Mouse (Mus musculus): ENCODE measurements around the gene Lemd1. TPM values are rescaled to one million over a fixed set of nuclear protein-coding genes. Genes with fewer than 3 reads are reported as not detected.

Lemd1 gene
- polyA plus RNA-seq, 1 experiment from 2014 or later: 0.79 TPM

DNA sequence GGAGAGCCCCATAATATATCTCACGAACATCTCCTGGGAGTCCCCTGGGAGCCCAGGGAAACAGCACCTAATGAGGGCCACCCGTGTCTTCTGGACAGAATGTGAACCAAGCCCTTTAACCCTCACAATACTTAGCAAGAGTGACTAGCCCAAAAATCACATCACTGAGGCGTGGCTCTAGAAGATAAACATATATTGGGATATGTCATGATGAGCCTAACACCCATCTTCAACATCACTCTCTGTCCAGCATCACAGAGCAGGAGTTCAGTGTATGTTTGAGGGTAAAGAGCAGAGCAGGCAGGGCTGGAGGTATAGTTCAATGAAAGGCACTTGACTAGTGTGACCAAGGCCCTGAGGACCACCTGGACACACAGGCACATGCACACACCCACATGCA, 38.4 kb downstream of the Lemd1 start, which contains the start of gene Gm10188:
TSS of gene Gm10188 (minus strand) at position 101 of the 400 bp plus-strand sequence.
- Histone ChIP-seq H3K27ac (replicated peaks) (no peak within 1 kb of the TSS), H3K4me2 (replicated peaks) (no peak within 1 kb of the TSS), H3K27me3 (no peaks in the 10 kb centered on the region; the same call in 1 of the 2 replicates), H3K9me3 (replicated peaks) (no peaks in the 10 kb centered on the region), H3K4me1 (no peaks in the 10 kb centered on the region), H3K4me3 (replicated peaks) (no peak within 1 kb of the TSS), H3K36me3 (no peaks in the 10 kb centered on the region), H3K9ac (no peak within 1 kb of the TSS)
- ATAC-seq (ENCODE audit: insufficient number of reproducible peaks, low FRiP score, low TSS enrichment, low read depth): no peak
- WGBS: 80% methylated on average over 3 of the region's 3 CpGs

DNA sequence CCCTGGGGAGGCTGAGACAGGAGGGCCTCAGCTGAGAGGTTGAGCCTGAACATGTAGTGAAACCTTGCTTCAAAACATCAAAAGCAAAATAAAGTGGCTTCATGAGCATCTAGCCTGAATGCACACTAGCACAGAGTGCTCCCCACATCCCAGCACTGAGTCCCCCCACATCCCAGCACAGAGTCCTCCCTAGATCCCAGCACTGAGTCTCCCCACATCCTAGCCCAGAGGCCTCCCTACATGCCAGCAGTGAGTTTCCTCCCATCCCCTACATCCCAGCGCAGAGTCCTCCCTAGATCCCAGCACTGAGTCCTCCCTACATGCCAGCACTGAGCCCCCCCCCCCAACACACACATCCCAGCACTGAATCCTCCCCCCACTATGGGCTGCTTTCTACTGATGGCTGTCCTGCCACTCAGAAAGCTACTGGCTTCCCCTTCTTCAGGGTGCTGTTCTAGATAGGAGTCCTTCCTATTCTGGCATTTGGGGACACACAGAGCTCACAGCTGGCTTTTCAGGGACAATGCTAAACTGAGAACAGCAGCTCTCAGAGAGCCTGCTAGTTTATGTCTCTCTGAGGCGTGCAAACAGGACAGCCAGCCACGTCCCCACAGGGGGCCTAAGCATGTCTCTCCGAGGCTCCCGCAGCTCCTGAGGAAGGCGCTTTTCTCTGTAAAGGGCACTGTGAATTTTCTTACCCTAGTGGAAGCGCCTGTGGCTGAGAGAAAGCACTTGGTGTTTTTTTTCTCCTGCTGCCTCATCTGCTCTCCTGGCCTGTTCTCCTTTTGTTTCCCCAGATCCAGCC, 40.4 kb downstream of the Lemd1 start:
- Histone ChIP-seq H3K9me3 (replicated peaks) (no peaks in the 10 kb centered on the region), H3K4me3 (replicated peaks) (no peak overlapping the region), H3K4me2 (replicated peaks) (no peak overlapping the region), H3K27ac (replicated peaks) (no peak overlapping the region), H3K9ac (no peak overlapping the region), H3K4me1 (no peaks in the 10 kb centered on the region), H3K27me3 (no peaks in the 10 kb centered on the region; the same call in 1 of the 2 replicates), H3K36me3 (no peaks in the 10 kb centered on the region)
- 39% methylated on average over 7 of the region's 7 CpGs for WGBS
- no peak for ATAC-seq (ENCODE audit: insufficient number of reproducible peaks, low FRiP score, low TSS enrichment, low read depth)

DNA sequence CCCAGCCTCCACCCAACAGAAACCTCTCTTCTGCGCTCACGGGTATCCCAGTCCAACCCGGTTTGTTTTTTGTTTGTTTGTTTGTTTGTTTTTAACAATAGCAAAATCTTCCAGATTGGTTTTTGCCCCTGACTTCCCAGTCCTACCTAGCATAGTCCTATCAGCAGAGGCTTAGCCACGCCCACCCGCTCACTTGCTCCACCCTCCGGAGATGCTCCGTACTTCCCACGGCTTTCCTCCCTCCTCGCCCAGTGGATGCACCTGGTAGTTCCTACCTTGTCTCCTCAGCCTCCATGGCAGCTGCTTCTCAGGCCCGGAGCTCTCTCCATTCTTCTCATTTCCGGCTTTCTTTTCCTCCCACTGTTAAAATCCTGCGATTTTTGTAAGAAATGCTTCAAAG, 42.3 kb downstream of the Lemd1 start:
- H3K4me1 ChIP-seq: no peaks in the 10 kb centered on the region
- H3K27ac ChIP-seq (replicated peaks): no peak overlapping the region
- WGBS: 24% methylated on average over 12 of the region's 12 CpGs
- H3K9me3 ChIP-seq (replicated peaks): no peaks in the 10 kb centered on the region
- H3K4me2 ChIP-seq (replicated peaks): no peak overlapping the region
- ATAC-seq (ENCODE audit: insufficient number of reproducible peaks, low FRiP score, low TSS enrichment, low read depth): no peak
- no peaks in the 10 kb centered on the region for H3K36me3 ChIP-seq
- no peak overlapping the region for H3K9ac ChIP-seq
- H3K27me3 ChIP-seq: no peaks in the 10 kb centered on the region; the same call in 1 of the 2 replicates
- H3K4me3 ChIP-seq (replicated peaks): no peak overlapping the region

DNA sequence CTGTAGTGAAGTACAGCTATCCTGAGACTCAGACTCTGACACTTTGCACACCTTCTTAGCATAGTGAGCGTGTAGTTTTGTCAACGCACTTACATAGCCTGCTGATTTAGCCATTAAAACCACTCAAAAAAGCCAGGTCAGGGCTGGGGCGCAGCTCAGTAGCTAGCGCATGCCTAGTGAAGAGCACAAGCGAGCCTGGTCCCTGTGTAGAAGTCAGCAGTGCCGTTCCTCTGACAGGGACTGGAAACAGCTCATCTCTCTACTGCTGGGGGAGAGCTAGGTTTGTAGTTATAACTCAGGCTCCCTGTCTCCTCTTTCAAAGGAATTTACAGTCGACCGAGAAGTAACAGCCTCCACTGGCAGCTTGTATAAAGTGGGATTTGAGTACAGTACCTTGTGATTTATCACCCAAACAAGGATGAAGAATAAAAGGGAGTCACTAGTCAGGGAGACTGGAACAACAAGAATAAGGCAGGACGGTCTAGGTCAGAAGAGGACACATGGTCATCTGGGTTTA, 43.6 kb downstream of the Lemd1 start:
- Histone ChIP-seq H3K36me3 (no peaks in the 10 kb centered on the region), H3K4me2 (replicated peaks) (no peak overlapping the region), H3K4me1 (no peaks in the 10 kb centered on the region), H3K9ac (no peak overlapping the region), H3K9me3 (replicated peaks) (no peaks in the 10 kb centered on the region), H3K27me3 (no peaks in the 10 kb centered on the region; the same call in 1 of the 2 replicates), H3K27ac (replicated peaks) (no peak overlapping the region), H3K4me3 (replicated peaks) (no peak overlapping the region)
- ATAC-seq (ENCODE audit: insufficient number of reproducible peaks, low FRiP score, low TSS enrichment, low read depth): no peak
- WGBS: 67% methylated on average over 9 of the region's 9 CpGs

DNA sequence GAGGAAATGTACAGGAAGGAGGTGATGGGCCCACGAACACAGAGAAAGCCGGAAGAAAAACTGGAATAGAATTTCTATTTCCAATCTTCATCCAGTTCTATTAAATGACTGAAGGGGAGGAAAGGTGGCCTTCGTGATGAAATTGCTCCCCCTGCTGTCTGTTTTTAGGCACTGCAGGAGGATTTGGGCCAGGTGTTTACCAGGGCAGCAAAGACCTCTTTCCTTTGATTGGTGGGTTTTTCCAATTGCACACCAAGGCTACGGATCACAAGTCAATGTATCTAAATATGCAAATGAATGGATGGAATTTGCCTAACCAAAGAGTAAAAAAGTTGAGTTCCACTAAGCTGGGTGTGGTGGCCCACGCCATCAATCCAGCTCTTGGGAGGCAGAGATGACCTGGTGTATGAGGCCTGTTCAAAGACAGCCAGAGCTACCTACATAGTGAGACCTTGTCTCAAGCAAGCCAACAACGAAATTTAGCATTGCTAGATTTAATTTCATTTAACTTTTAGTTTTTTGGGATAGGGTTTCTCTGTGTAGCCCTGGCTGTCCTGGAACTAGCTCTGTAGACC, 46.4 kb downstream of the Lemd1 start:
- ATAC-seq (ENCODE audit: insufficient number of reproducible peaks, low FRiP score, low TSS enrichment, low read depth): no peak
- no peaks in the 10 kb centered on the region for H3K9me3 ChIP-seq (replicated peaks)
- no peaks in the 10 kb centered on the region for H3K4me1 ChIP-seq
- H3K36me3 ChIP-seq: no peaks in the 10 kb centered on the region
- H3K27ac ChIP-seq (replicated peaks): no peak overlapping the region
- H3K4me3 ChIP-seq (replicated peaks): no peak overlapping the region
- H3K9ac ChIP-seq: no peak overlapping the region
- no peak overlapping the region for H3K4me2 ChIP-seq (replicated peaks)
- no peaks in the 10 kb centered on the region; the same call in 1 of the 2 replicates for H3K27me3 ChIP-seq
- WGBS: 18% methylated on average over 6 of the region's 6 CpGs

DNA sequence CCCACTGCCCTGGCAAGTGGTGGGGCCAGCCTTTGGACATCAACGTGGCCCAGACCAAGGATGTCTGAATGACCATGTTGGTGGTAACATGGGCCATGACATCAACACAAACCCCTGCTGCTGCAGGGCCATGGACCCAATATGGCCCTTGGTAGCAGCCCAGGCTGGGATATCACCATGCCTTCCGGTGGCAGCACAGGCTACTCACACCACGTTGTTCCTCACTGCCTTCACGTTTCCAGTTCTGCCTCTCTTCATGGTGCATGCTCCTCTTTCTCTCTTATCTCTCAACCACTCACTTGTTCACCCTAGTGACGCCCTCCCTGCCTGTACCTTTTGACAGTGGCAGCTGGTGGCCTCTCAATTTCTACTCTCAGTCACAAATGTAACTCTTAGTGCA, 53.8 kb downstream of the Lemd1 start:
- Histone ChIP-seq H3K4me3 (replicated peaks) (no peak overlapping the region), H3K36me3 (no peaks in the 10 kb centered on the region)
- ATAC-seq (ENCODE audit: insufficient number of reproducible peaks, low FRiP score, low TSS enrichment, low read depth): no peak

DNA sequence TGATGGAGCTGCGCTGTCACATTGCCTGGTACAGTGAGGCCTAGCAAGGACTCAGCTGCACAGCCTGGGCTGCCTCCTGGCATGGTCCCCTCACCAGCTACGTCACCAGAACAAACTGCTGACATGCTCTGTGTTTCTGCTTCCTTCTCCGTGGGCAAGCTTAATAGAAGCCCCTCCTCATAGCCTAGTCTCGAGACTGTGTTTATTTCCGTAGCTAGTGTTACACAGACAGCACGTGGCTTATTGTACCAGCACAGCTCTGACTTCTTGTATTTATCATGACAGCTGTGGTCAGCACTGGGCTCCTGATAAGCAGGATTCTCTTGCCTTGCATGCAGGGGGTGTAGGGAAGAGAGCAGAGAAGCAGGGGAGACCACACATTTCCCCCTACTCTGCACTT, 54.9 kb downstream of the Lemd1 start:
- H3K9ac ChIP-seq: no peak overlapping the region
- H3K27me3 ChIP-seq: no peaks in the 10 kb centered on the region
- H3K9me3 ChIP-seq (replicated peaks): no peaks in the 10 kb centered on the region
- no peak overlapping the region for H3K4me2 ChIP-seq (replicated peaks)
- no peak for ATAC-seq (ENCODE audit: insufficient number of reproducible peaks, low FRiP score, low TSS enrichment, low read depth)
- no peak overlapping the region for H3K27ac ChIP-seq (replicated peaks)
- no peaks in the 10 kb centered on the region for H3K4me1 ChIP-seq
- 45% methylated on average over 6 of the region's 6 CpGs for WGBS
- no peak overlapping the region for H3K4me3 ChIP-seq (replicated peaks)
- no peaks in the 10 kb centered on the region for H3K36me3 ChIP-seq

More for the DNA sequence above, 53.8 kb downstream of the Lemd1 start:
- H3K27ac ChIP-seq (replicated peaks): no peak overlapping the region
- WGBS: 74% methylated on average over 5 of the region's 5 CpGs
- no peak overlapping the region for H3K4me2 ChIP-seq (replicated peaks)
- no peaks in the 10 kb centered on the region for H3K27me3 ChIP-seq
- no peaks in the 10 kb centered on the region for H3K4me1 ChIP-seq
- no peak overlapping the region for H3K9ac ChIP-seq
- H3K9me3 ChIP-seq (replicated peaks): no peaks in the 10 kb centered on the region

DNA sequence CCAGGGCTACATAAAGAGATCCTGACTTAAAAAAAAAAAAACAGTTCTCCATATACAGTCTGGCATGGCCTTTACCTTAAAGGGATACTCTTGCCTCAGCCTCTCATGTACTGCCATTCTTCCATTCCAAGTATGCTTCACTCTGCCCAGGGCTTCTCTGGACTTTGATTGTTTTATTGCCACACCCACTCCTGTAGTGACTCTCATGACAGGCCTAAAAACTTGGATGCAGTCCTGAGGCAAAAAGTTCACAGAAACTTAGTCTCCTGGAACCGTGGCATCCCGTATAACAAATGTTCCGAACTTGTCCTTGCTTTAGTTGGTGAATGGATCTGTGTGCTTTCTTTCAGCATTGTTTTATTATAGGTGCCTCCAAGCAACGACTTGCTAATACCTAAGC, 55.4 kb downstream of the Lemd1 start:
- no peak overlapping the region for H3K27ac ChIP-seq (replicated peaks)
- H3K36me3 ChIP-seq: no peaks in the 10 kb centered on the region
- no peaks in the 10 kb centered on the region for H3K9me3 ChIP-seq (replicated peaks)
- H3K9ac ChIP-seq: no peak overlapping the region
- H3K4me2 ChIP-seq (replicated peaks): no peak overlapping the region
- H3K4me1 ChIP-seq: no peaks in the 10 kb centered on the region
- no peaks in the 10 kb centered on the region for H3K27me3 ChIP-seq
- no peak overlapping the region for H3K4me3 ChIP-seq (replicated peaks)
- WGBS: 87% methylated on average over 4 of the region's 4 CpGs
- no peak for ATAC-seq (ENCODE audit: insufficient number of reproducible peaks, low FRiP score, low TSS enrichment, low read depth)

DNA sequence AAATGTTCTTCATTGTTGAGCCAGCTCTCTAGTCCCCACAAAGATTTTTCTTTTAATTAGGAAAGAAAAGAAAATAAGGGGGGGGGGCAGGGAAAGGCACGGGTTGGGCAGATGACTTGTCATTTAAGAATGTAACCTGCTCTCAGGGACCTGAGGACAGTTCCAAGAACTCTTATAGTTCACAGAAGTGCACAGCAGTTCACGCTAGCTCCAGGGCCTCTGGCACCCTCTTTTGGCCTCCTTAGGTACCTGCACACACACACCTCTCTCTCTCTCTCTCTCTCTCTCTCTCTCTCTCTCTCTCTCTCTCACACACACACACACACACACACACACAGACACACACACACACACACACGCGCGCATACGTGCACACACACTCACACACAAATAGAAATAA, 63.2 kb downstream of the Lemd1 start:
- H3K27ac ChIP-seq (replicated peaks): no peak overlapping the region
- no peaks in the 10 kb centered on the region for H3K36me3 ChIP-seq
- no peak overlapping the region for H3K4me3 ChIP-seq (replicated peaks)
- H3K4me1 ChIP-seq: no peaks in the 10 kb centered on the region
- H3K4me2 ChIP-seq (replicated peaks): no peak overlapping the region
- WGBS: 85% methylated on average over 6 of the region's 6 CpGs
- no peaks in the 10 kb centered on the region for H3K27me3 ChIP-seq
- no peak for ATAC-seq (ENCODE audit: insufficient number of reproducible peaks, low FRiP score, low TSS enrichment, low read depth)
- no peak overlapping the region for H3K9ac ChIP-seq
- H3K9me3 ChIP-seq (replicated peaks): no peaks in the 10 kb centered on the region

DNA sequence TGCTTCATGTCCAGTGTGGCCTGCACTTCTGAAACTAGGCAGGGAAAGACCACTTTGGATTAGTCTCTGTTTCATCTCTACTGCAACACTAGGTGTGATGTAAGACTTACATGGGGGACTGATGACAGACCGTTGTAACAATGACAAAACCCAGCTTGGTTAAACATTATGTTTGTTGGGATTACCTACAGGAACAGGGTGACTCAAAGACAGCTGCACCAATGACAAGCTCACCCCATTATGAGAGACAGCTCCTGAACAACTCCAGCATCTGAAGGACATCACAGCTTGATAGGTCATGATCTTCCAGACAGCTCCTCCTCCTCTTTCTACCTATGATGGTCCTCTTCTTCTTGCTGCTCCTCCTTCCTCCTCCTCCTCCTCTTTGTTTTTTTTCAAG, 69.1 kb downstream of the Lemd1 start:
- Histone ChIP-seq H3K9ac (no peak overlapping the region), H3K4me2 (replicated peaks) (no peak overlapping the region), H3K27me3 (no peaks in the 10 kb centered on the region), H3K4me3 (replicated peaks) (no peak overlapping the region), H3K9me3 (replicated peaks) (no peaks in the 10 kb centered on the region), H3K36me3 (no peaks in the 10 kb centered on the region), H3K27ac (replicated peaks) (no peak overlapping the region), H3K4me1 (0 out of 2 replicates have a peak, but pooled peaks cover 2% of the 10 kb centered on the region)
- WGBS: 90% methylated on average over 1 of the region's 1 CpGs
- no peak for ATAC-seq (ENCODE audit: insufficient number of reproducible peaks, low FRiP score, low TSS enrichment, low read depth)

DNA sequence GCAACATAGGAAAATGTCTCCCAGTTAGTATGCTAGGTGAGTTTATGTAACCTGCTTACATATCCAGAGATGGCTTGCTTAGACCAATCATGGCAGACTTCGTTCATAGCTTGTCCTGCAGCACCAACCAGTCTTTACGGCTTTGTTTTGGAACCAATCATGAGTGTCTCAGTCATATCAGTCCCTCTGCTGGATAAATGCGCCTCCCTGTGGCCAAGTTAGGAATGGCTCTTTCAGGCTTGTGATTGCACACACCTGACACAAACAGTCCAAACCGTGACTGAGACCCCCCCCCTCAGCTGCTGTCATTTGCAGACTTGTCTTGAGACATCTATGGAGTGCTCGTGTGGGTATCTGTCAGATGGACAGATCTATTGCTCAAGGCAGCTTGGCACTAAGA, 69.8 kb downstream of the Lemd1 start:
- H3K4me3 ChIP-seq (replicated peaks): no peak overlapping the region
- no peaks in the 10 kb centered on the region for H3K9me3 ChIP-seq (replicated peaks)
- no peaks in the 10 kb centered on the region for H3K27me3 ChIP-seq
- 0 out of 2 replicates have a peak, but pooled peaks cover 3% of the 10 kb centered on the region for H3K4me1 ChIP-seq
- no peak overlapping the region for H3K9ac ChIP-seq
- no peaks in the 10 kb centered on the region for H3K36me3 ChIP-seq
- ATAC-seq (ENCODE audit: insufficient number of reproducible peaks, low FRiP score, low TSS enrichment, low read depth): no peak
- no peak overlapping the region for H3K4me2 ChIP-seq (replicated peaks)
- no peak overlapping the region for H3K27ac ChIP-seq (replicated peaks)
- 62% methylated on average over 5 of the region's 5 CpGs for WGBS

Data from embryonic facial prominence, embryonic 15.5 days (tissue).